Mouse (Mus musculus): Measurements from ENCODE around the gene Olfr766-ps1. TPM values are rescaled to one million over a fixed set of nuclear protein-coding genes. Genes with fewer than 3 reads are reported as not detected.

Gene Olfr766-ps1
- polyA plus RNA-seq, 1 experiment, result not detected

DNA sequence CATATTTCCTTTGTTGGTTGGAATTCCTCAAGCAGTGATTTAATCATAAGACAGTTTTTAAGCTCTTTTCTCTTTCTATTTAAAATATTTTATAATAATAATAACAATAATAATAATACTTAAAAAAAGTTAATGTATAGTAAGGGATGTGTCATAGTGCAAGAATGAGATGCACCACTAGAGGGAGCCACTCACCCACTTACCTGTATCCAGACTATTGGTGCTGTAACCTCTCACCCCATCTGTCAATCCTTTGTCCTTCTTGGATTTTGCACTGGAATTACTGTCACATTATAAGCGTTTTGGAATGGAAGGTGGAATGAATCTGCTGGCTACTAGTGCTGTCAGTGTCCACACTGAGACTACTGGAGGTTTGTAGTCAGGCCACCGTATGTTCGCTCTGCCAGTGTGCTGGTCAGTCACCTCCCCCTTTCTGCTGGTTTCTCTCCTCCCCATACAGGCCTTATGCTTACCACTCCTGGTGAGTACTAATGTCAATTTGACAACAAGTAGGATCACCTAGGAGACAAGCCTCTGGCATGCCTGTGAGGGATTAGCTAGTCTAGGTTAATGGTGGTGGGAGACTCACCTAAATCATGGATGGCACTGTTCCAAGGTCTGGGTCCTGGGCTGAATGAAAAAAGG lies 42.6 kb downstream of the Olfr766-ps1 start:
- Histone ChIP-seq H3K4me1 (ENCODE audit: control insufficient read depth, insufficient read depth, low read length) (no peaks in the 10 kb centered on the region), H3K27ac (ENCODE audit: insufficient read depth, low read depth, low read length) (no peak overlapping the region), H3K4me3 (ENCODE audit: insufficient read depth, low read depth, low read length) (no peak overlapping the region)
- WGBS, result 56% methylated on average over 3 of the region's 3 CpGs
- TF ChIP-seq CTCF (IDR thresholded peaks at IDR 0.05; ENCODE audit: insufficient read depth, low read depth, low read length) (no peak), POLR2A (IDR thresholded peaks at IDR 0.05; ENCODE audit: insufficient read depth, low read depth, low read length) (no peak)

GRCm38 (mm10) chr10:129023319-129023718 lies 45.5 kb downstream of the Olfr766-ps1 start:
- Histone ChIP-seq H3K27ac (ENCODE audit: insufficient read depth, low read depth, low read length) (no peak overlapping the region), H3K4me3 (ENCODE audit: insufficient read depth, low read depth, low read length) (no peak overlapping the region), H3K4me1 (ENCODE audit: control insufficient read depth, insufficient read depth, low read length) (no peaks in the 10 kb centered on the region)
- TF ChIP-seq POLR2A (IDR thresholded peaks at IDR 0.05; ENCODE audit: insufficient read depth, low read depth, low read length) (no peak), CTCF (IDR thresholded peaks at IDR 0.05; ENCODE audit: insufficient read depth, low read depth, low read length) (no peak)

GRCm38 (mm10) chr10:129014477-129014876 lies 54.3 kb downstream of the Olfr766-ps1 start:
- H3K4me1 ChIP-seq (ENCODE audit: control insufficient read depth, insufficient read depth, low read length), result no peaks in the 10 kb centered on the region

More at GRCm38 (mm10) chr10:129014477-129014876, 54.3 kb downstream of the Olfr766-ps1 start:
- Histone ChIP-seq H3K4me3 (ENCODE audit: insufficient read depth, low read depth, low read length) (no peak overlapping the region), H3K27ac (ENCODE audit: insufficient read depth, low read depth, low read length) (no peak overlapping the region)
- no peak for TF ChIP-seq POLR2A (IDR thresholded peaks at IDR 0.05; ENCODE audit: insufficient read depth, low read depth, low read length)
- no peak for TF ChIP-seq CTCF (IDR thresholded peaks at IDR 0.05; ENCODE audit: insufficient read depth, low read depth, low read length)

Other genes starting within 250 kb of the Olfr766-ps1 start
- not detected in 2 replicates for gene Ormdl2, start 247.3 kb downstream of the Olfr766-ps1 start, polyA plus RNA-seq (2012; ENCODE audit: insufficient read depth, insufficient read length, low replicate concordance, missing spikeins)
- not detected in 2 replicates for gene Gdf11, start 177.3 kb downstream of the Olfr766-ps1 start, polyA plus RNA-seq (2012; ENCODE audit: insufficient read depth, insufficient read length, low replicate concordance, missing spikeins)
- gene Cd63, start 168.0 kb downstream of the Olfr766-ps1 start, polyA plus RNA-seq (2012; ENCODE audit: insufficient read depth, insufficient read length, low replicate concordance, missing spikeins), result not detected in 2 replicates
- not detected in 2 replicates for gene Rdh5, start 146.1 kb downstream of the Olfr766-ps1 start, polyA plus RNA-seq (2012; ENCODE audit: insufficient read depth, insufficient read length, low replicate concordance, missing spikeins)
- not detected in 2 replicates for gene Bloc1s1, start 144.9 kb downstream of the Olfr766-ps1 start, polyA plus RNA-seq (2012; ENCODE audit: insufficient read depth, insufficient read length, low replicate concordance, missing spikeins)
- gene Itga7, start 135.2 kb downstream of the Olfr766-ps1 start, polyA plus RNA-seq (2012; ENCODE audit: insufficient read depth, insufficient read length, low replicate concordance, missing spikeins), result not detected in 2 replicates
- gene Mettl7b, start 108.0 kb downstream of the Olfr766-ps1 start, polyA plus RNA-seq (2012; ENCODE audit: insufficient read depth, insufficient read length, low replicate concordance, missing spikeins), result not detected in 2 replicates
- not detected in 2 replicates for gene Olfr9, start 79.5 kb downstream of the Olfr766-ps1 start, polyA plus RNA-seq (2012; ENCODE audit: insufficient read depth, insufficient read length, low replicate concordance, missing spikeins)
- not detected in 2 replicates for gene Olfr763, start 58.2 kb downstream of the Olfr766-ps1 start, polyA plus RNA-seq (2012; ENCODE audit: insufficient read depth, insufficient read length, low replicate concordance, missing spikeins)
- not detected in 2 replicates for gene Olfr764-ps1, start 29.1 kb downstream of the Olfr766-ps1 start, polyA plus RNA-seq (2012; ENCODE audit: insufficient read depth, insufficient read length, low replicate concordance, missing spikeins)
- not detected in 2 replicates for gene Olfr765, start 19.0 kb downstream of the Olfr766-ps1 start, polyA plus RNA-seq (2012; ENCODE audit: insufficient read depth, insufficient read length, low replicate concordance, missing spikeins)
- not detected in 2 replicates for gene Olfr767, start 13.9 kb upstream of the Olfr766-ps1 start, polyA plus RNA-seq (2012; ENCODE audit: insufficient read depth, insufficient read length, low replicate concordance, missing spikeins)
- gene Olfr768, start 30.4 kb upstream of the Olfr766-ps1 start, polyA plus RNA-seq (2012; ENCODE audit: insufficient read depth, insufficient read length, low replicate concordance, missing spikeins), result not detected in 2 replicates
- not detected in 2 replicates for gene Olfr769, start 48.9 kb upstream of the Olfr766-ps1 start, polyA plus RNA-seq (2012; ENCODE audit: insufficient read depth, insufficient read length, low replicate concordance, missing spikeins)
- not detected in 2 replicates for gene Olfr770, start 70.0 kb upstream of the Olfr766-ps1 start, polyA plus RNA-seq (2012; ENCODE audit: insufficient read depth, insufficient read length, low replicate concordance, missing spikeins)
- gene Olfr771, start 95.8 kb upstream of the Olfr766-ps1 start, polyA plus RNA-seq (2012; ENCODE audit: insufficient read depth, insufficient read length, low replicate concordance, missing spikeins), result not detected in 2 replicates
- gene Olfr772, start 108.9 kb upstream of the Olfr766-ps1 start, polyA plus RNA-seq (2012; ENCODE audit: insufficient read depth, insufficient read length, low replicate concordance, missing spikeins), result not detected in 2 replicates
- gene Olfr773, start 118.4 kb upstream of the Olfr766-ps1 start, polyA plus RNA-seq (2012; ENCODE audit: insufficient read depth, insufficient read length, low replicate concordance, missing spikeins), result not detected in 2 replicates
- gene Olfr774, start 167.2 kb upstream of the Olfr766-ps1 start, polyA plus RNA-seq (2012; ENCODE audit: insufficient read depth, insufficient read length, low replicate concordance, missing spikeins), result not detected in 2 replicates
- not detected in 2 replicates for gene Olfr775, start 179.4 kb upstream of the Olfr766-ps1 start, polyA plus RNA-seq (2012; ENCODE audit: insufficient read depth, insufficient read length, low replicate concordance, missing spikeins)
- gene Olfr776, start 190.2 kb upstream of the Olfr766-ps1 start, polyA plus RNA-seq (2012; ENCODE audit: insufficient read depth, insufficient read length, low replicate concordance, missing spikeins), result not detected in 2 replicates
- not detected in 2 replicates for gene Olfr777, start 202.5 kb upstream of the Olfr766-ps1 start, polyA plus RNA-seq (2012; ENCODE audit: insufficient read depth, insufficient read length, low replicate concordance, missing spikeins)
- gene Olfr780, start 249.1 kb upstream of the Olfr766-ps1 start, polyA plus RNA-seq (2012; ENCODE audit: insufficient read depth, insufficient read length, low replicate concordance, missing spikeins), result not detected in 2 replicates